Mouse (Mus musculus): ENCODE data around the gene Ccdc142.

GRCm38 (mm10) chr6:83054871-83055431 is 46.5 kb upstream of the Ccdc142 start, which contains the start of gene Htra2:
- no peak for TF ChIP-seq GATA1 (IDR thresholded peaks at IDR 0.05; ENCODE audit: borderline replicate concordance, low read length)
- TF ChIP-seq FLI1 (IDR thresholded peaks at IDR 0.05; ENCODE audit: low read length): no peak

Data from megakaryocyte, embryonic 14.5 days (primary cell).